Mouse (Mus musculus): ENCODE data around the gene Lrrc45.

Gene Lrrc45

GRCm38 (mm10) chr11:120692471-120693011 is 21.2 kb upstream of the Lrrc45 start:
- CTCF ChIA-PET: interaction anchor here in 1 of 4 experiments (1.5 to 1.9 kb wide), 3 partner anchors 18 to 33 kb away, joined by 4 to 6 read pairs (median 4); partner anchors contain the start of genes Cenpx and Lrrc45
- POLR2A ChIA-PET: interaction anchor here in 2 of 4 experiments (0.8 to 34.4 kb wide), 7 partner anchors 11 to 55 kb away, joined by 3 to 509 read pairs (median 6); partner anchors contain the start of genes Aspscr1 (in 1 of the 2), Cenpx (in 1 of the 2), Lrrc45 (in 1 of the 2) and Pycr1 (in 1 of the 2)

DNA sequence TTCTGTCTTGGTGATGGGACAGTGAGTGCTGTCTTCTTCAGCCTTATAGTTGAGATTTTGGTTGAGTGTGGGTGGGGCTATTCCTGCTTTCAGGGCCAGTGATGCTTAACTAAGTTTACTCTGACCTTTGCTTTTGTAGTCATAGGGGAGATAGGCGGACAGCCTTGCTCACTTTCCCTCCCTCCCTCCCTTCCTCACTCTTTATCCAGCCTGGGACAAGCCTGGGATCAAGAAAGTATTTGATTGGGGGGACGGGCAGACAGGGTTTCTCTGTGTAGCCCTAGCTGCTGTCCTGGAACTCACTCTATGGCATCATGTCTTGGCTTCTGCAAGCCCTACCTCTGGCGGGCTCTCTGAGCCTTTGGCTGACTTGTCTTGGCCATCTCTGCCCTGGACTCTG is 20.3 kb upstream of the Lrrc45 start:
- CTCF ChIA-PET: interaction anchor here in 2 of 4 experiments (0.6 to 1.9 kb wide), 4 partner anchors 17 to 34 kb away, joined by 3 to 6 read pairs (median 4); partner anchors contain the start of genes Cenpx (in 1 of the 2) and Lrrc45 (in 1 of the 2)

GRCm38 (mm10) chr11:120695184-120695583 is 18.5 kb upstream of the Lrrc45 start:
- POLR2A ChIA-PET: interaction anchor here in 2 of 4 experiments (0.6 to 34.4 kb wide), 7 partner anchors 9 to 123 kb away, joined by 3 to 509 read pairs (median 4); partner anchors contain the start of genes Aspscr1 (in 2 of the 2), Cenpx (in 1 of the 2), Lrrc45 (in 1 of the 2) and P4hb (in 1 of the 2)
- CTCF ChIA-PET: interaction anchor here in 1 of 4 experiments (1.6 to 1.9 kb wide), 2 partner anchors 18 to 25 kb away, joined by 5 to 6 read pairs; no protein-coding TSS in a partner anchor

More for the DNA sequence above, 20.3 kb upstream of the Lrrc45 start:
- POLR2A ChIA-PET: interaction anchor here in 2 of 4 experiments (0.7 to 34.4 kb wide), 6 partner anchors 10 to 61 kb away, joined by 3 to 509 read pairs (median 5); partner anchors contain the start of genes Aspscr1 (in 1 of the 2), Cenpx (in 1 of the 2) and Lrrc45 (in 1 of the 2)

GRCm38 (mm10) chr11:120695641-120696040 is 18.1 kb upstream of the Lrrc45 start:
- ChIA-PET CTCF (interaction anchor here in 3 of 4 experiments (0.9 to 1.9 kb wide), 6 partner anchors 8 to 178 kb away, joined by 3 to 5 read pairs (median 4); no protein-coding TSS in a partner anchor), POLR2A (interaction anchor here in 3 of 4 experiments (0.6 to 34.4 kb wide), 13 partner anchors 8 to 260 kb away, joined by 3 to 509 read pairs (median 3); partner anchors contain the start of genes Aspscr1 (in 2 of the 3), Cenpx (in 1 of the 3), Lrrc45 (in 1 of the 3) and Mrpl12 (in 1 of the 3))

DNA sequence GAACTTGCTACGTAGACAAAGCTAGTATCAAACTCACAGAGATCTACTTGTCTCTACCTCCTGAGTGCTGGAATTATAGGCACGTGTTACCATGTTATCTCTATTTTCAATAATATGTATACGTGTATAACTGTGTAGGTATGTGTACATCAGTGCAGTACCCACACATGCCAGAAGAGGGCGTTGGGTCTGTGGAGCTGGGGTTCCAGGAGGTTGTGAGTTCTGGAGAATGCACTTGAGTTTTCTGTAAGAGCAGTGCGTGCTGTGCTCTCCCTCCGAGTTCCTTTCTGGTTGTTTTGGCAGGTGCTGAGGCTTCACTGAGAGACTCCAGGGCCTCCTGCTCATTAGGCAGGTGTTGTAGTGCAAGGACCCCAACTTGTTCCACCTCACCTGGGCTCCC is 17.2 kb upstream of the Lrrc45 start:
- ChIA-PET CTCF (interaction anchor here (0.6 to 1.9 kb wide), 17 partner anchors 9 to 207 kb away, joined by 3 to 5 read pairs (median 3); partner anchors contain the start of genes Cenpx (in 1 of the 4) and Lrrc45 (in 1 of the 4)), POLR2A (interaction anchor here (0.6 to 29.7 kb wide), 14 partner anchors 9 to 212 kb away, joined by 3 to 509 read pairs (median 4); partner anchors contain the start of genes Aspscr1 (in 2 of the 4), Pycr1 (in 2 of the 4), Mafg (in 1 of the 4) and Mrpl12 (in 1 of the 4))

GRCm38 (mm10) chr11:120697741-120698140 is 16.0 kb upstream of the Lrrc45 start:
- CTCF ChIA-PET: interaction anchor here (0.5 to 1.5 kb wide), 11 partner anchors 8 to 102 kb away, joined by 3 to 5 read pairs (median 3); no protein-coding TSS in a partner anchor
- POLR2A ChIA-PET: interaction anchor here in 3 of 4 experiments (0.5 to 29.7 kb wide), 12 partner anchors 11 to 723 kb away, joined by 3 to 509 read pairs (median 3); partner anchors contain the start of genes Cenpx (in 2 of the 3), Lrrc45 (in 2 of the 3) and Aspscr1 (in 1 of the 3)

- ChIA-PET POLR2A (interaction anchor here in 3 of 4 experiments (0.7 to 29.7 kb wide), 22 partner anchors 10 to 444 kb away, joined by 3 to 509 read pairs (median 4); partner anchors contain the start of genes Pycr1 (in 3 of the 3), Aspscr1 (in 2 of the 3), Rac3 (in 2 of the 3) and Cenpx (in 1 of the 3)), CTCF (interaction anchor here in 3 of 4 experiments (0.6 to 1.5 kb wide), 10 partner anchors 10 to 258 kb away, joined by 3 to 5 read pairs (median 4); partner anchors contain the start of genes Cenpx (in 1 of the 3), Dcxr (in 1 of the 3) and Lrrc45 (in 1 of the 3))
These were observed 9.8 kb upstream of the Lrrc45 start for GRCm38 (mm10) chr11:120703696-120704454.

DNA sequence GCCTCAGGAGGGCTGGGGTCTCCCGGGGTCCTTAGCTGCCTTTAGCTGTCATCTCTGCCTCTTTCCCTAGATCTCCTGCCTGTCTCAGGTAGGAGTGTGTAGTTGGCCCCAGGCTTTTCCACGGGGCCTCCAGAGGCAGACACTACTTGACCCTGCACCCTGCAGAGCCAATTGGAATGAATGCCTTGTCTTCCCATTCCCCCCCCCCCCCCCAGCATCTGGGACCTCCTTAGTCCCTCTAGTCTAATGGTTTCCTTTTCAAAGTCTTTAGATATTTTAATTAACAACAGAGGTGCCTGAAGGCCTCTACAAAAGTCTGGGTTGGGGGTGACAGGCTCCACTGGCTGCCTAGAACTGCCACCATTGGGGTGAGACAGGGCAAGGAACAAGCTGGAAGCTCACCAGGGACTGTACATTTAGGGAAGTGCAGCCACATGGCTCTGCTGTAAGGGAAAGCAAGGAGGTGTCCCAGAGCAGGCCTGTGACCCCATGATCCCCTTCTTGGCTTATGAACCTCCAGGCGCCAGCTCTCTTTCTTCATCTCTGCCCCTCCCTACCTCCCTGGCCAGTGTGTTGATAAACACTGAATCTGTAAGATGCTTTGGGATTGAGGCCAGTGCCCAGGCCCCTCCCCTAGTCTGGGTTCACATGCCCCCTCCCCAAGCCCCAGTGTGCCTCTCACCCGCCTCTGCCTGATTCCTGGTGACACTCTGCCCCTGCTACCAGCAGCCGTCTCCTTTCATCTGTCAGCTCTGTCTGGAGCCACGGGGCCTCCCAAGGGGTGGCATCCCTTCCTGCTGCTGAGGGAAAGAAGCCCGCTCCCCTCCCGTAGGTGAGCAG is 9.0 kb upstream of the Lrrc45 start:
- POLR2A ChIA-PET: interaction anchor here (0.5 to 29.7 kb wide), 31 partner anchors 9 to 443 kb away, joined by 3 to 509 read pairs (median 4); partner anchors contain the start of genes Pycr1 (in 3 of the 4), Cenpx (in 2 of the 4), Lrrc45 (in 2 of the 4) and Mafg (in 2 of the 4)
- CTCF ChIA-PET: interaction anchor here (0.6 to 2.6 kb wide), 16 partner anchors 9 to 250 kb away, joined by 3 to 7 read pairs (median 4); partner anchors contain the start of genes Cenpx (in 1 of the 4), Dcxr (in 1 of the 4) and Lrrc45 (in 1 of the 4)

- ChIA-PET POLR2A (interaction anchor here in 2 of 4 experiments (0.6 to 29.7 kb wide), 25 partner anchors 8 to 815 kb away, joined by 3 to 509 read pairs (median 4); partner anchors contain the start of genes Pycr1 (in 2 of the 2), Aspscr1 (in 1 of the 2), Cenpx (in 1 of the 2) and Lrrc45 (in 1 of the 2)), CTCF (interaction anchor here in 3 of 4 experiments (0.7 to 2.6 kb wide), 17 partner anchors 9 to 440 kb away, joined by 3 to 12 read pairs (median 3); partner anchors contain the start of genes Sirt7 (in 1 of the 3) and Tex19.1 (in 1 of the 3))
These were observed 7.6 kb upstream of the Lrrc45 start for GRCm38 (mm10) chr11:120706120-120706519.

DNA sequence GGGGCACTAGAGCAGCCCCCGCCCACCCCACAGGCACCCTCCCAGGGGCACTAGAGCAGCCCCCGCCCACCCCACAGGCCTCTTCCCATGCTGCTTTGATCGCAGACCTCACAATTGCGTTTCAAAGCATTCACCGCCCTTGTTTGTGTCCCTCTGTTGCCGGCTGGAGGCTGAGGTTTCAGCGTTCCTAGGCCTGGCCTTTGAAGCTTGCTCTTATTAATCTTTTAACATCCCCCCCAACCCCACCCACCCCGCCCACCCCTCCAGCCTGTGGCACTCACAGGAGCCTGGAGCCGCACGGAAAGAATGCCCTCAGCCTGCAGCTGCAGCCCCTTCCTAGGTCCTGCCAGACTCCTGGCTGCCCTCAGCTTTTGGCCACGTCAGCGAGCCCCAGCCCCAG is 6.5 kb upstream of the Lrrc45 start:
- ChIA-PET CTCF (interaction anchor here (0.7 to 2.6 kb wide), 12 partner anchors 10 to 396 kb away, joined by 3 to 12 read pairs (median 5); no protein-coding TSS in a partner anchor), POLR2A (interaction anchor here in 3 of 4 experiments (0.8 to 29.7 kb wide), 25 partner anchors 9 to 439 kb away, joined by 3 to 509 read pairs (median 6); partner anchors contain the start of genes Mafg (in 2 of the 3), Pycr1 (in 2 of the 3), Aspscr1 (in 1 of the 3) and Mrpl12 (in 1 of the 3))

- CTCF ChIA-PET: interaction anchor here in 2 of 4 experiments (0.8 to 4.4 kb wide), 5 partner anchors 11 to 69 kb away, joined by 3 to 28 read pairs (median 10); no protein-coding TSS in a partner anchor
These were observed 5.8 kb upstream of the Lrrc45 start for GRCm38 (mm10) chr11:120707969-120708368.

GRCm38 (mm10) chr11:120709551-120709950 is 4.2 kb upstream of the Lrrc45 start:
- POLR2A ChIA-PET: interaction anchor here in 3 of 4 experiments (0.6 to 29.7 kb wide), 25 partner anchors 9 to 437 kb away, joined by 3 to 509 read pairs (median 6); partner anchors contain the start of genes Pycr1 (in 2 of the 3), Aspscr1 (in 1 of the 3), Mafg (in 1 of the 3) and Mrpl12 (in 1 of the 3)
- CTCF ChIA-PET: interaction anchor here (0.5 to 4.4 kb wide), 17 partner anchors 11 to 550 kb away, joined by 3 to 28 read pairs (median 4); partner anchors contain the start of genes Narf (in 1 of the 4), Notum (in 1 of the 4) and Rac3 (in 1 of the 4)

More at GRCm38 (mm10) chr11:120707969-120708368, 5.8 kb upstream of the Lrrc45 start:
- POLR2A ChIA-PET: interaction anchor here (0.6 to 29.7 kb wide), 29 partner anchors 9 to 372 kb away, joined by 3 to 509 read pairs (median 4); partner anchors contain the start of genes Pycr1 (in 2 of the 4), Rac3 (in 2 of the 4), Aspscr1 (in 1 of the 4) and Mafg (in 1 of the 4)

DNA sequence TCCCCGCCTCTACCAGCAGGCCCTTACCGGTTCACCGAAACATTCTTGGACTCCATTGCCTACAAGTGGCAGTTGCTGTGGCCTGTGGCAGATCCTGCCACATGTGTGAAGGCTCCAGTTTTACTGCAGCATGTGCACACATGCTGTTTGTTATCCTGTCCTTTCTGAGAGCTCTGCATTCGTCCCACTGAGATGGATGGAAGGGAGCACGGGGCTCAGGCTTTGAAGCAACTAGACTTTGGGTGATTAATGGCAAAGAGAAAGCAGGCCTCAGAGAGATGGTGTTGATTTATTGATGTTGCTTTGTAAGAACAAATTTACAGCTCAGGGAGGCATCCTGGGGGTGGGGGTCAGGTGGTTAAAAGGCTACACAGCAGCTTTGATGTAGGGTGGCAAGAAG is 3.1 kb upstream of the Lrrc45 start:
- POLR2A ChIA-PET: interaction anchor here in 3 of 4 experiments (0.6 to 29.7 kb wide), 25 partner anchors 9 to 341 kb away, joined by 3 to 509 read pairs (median 5); partner anchors contain the start of genes Pycr1 (in 2 of the 3), Aspscr1 (in 1 of the 3), Csnk1d (in 1 of the 3) and Notum (in 1 of the 3)
- CTCF ChIA-PET: interaction anchor here (0.9 to 4.4 kb wide), 13 partner anchors 10 to 67 kb away, joined by 3 to 28 read pairs (median 6); partner anchors contain the start of genes Rac3 (in 2 of the 4) and Pycr1 (in 1 of the 4)

GRCm38 (mm10) chr11:120711980-120712604 is 1.6 kb upstream of the Lrrc45 start:
- CTCF ChIA-PET: interaction anchor here (0.6 to 4.4 kb wide), 15 partner anchors 8 to 133 kb away, joined by 3 to 28 read pairs (median 5); partner anchors contain the start of genes Rac3 (in 2 of the 4), Notum (in 1 of the 4) and Pycr1 (in 1 of the 4)
- POLR2A ChIA-PET: interaction anchor here (0.7 to 29.7 kb wide), 21 partner anchors 9 to 342 kb away, joined by 3 to 509 read pairs (median 5); partner anchors contain the start of genes Rac3 (in 2 of the 4), Aspscr1 (in 1 of the 4), Notum (in 1 of the 4) and Pycr1 (in 1 of the 4)
